Mouse (Mus musculus): ENCODE results near the gene Galntl6. TPM values are rescaled to one million over a fixed set of nuclear protein-coding genes. Genes with fewer than 3 reads are reported as not detected.

The Galntl6 gene
- polyA plus RNA-seq (2014; fragmentation: Nextera tagmentation; extraction: Ambion mirVana) = 0.14 and 0.21 TPM in 2 replicates

GRCm38 (mm10) chr8:58912196-58912839 is at the start of gene Galntl6:
Gene Galntl6 (minus strand): TSS chr8:58912640.
- peak within 1 kb of the TSS; percentile 99 for H3K4me2 ChIP-seq
- no peaks in the 10 kb centered on the region for H3K36me3 ChIP-seq (ENCODE audit: control insufficient read depth, insufficient read depth, low read length)
- H3K4me1 ChIP-seq (ENCODE audit: control insufficient read depth, insufficient read depth, low read length) = no peaks in the 10 kb centered on the region
- H3K9ac ChIP-seq (ENCODE audit: low read depth, low read length) = peak within 1 kb of the TSS; percentile 49
- peak; percentile 39; the same call in 1 of the 2 replicates for ATAC-seq (replicated peaks; ENCODE audit: insufficient number of reproducible peaks, low FRiP score, low TSS enrichment)
- H3K9me3 ChIP-seq (replicated peaks; ENCODE audit: control insufficient read depth, low read length) = no peaks in the 10 kb centered on the region
- H3K27me3 ChIP-seq (ENCODE audit: control insufficient read depth, insufficient read depth, low read length) = peaks cover 9% of the 10 kb centered on the region; the same call in 1 of the 2 replicates
- peak within 1 kb of the TSS; percentile 60 for H3K4me3 ChIP-seq (ENCODE audit: low read depth, low read length)
- H3K27ac ChIP-seq (ENCODE audit: low read depth, low read length) = no peak within 1 kb of the TSS
- 0% methylated on average over 36 of the region's 37 CpGs for WGBS (ENCODE audit: insufficient replicate concordance)

- Histone ChIP-seq H3K9ac (ENCODE audit: low read depth, low read length) (no peak overlapping the region), H3K36me3 (ENCODE audit: control insufficient read depth, insufficient read depth, low read length) (no peaks in the 10 kb centered on the region), H3K27ac (ENCODE audit: low read depth, low read length) (no peak overlapping the region), H3K9me3 (replicated peaks; ENCODE audit: control insufficient read depth, low read length) (no peaks in the 10 kb centered on the region), H3K27me3 (ENCODE audit: control insufficient read depth, insufficient read depth, low read length) (no peaks in the 10 kb centered on the region), H3K4me2 (no peak overlapping the region), H3K4me1 (ENCODE audit: control insufficient read depth, insufficient read depth, low read length) (no peaks in the 10 kb centered on the region), H3K4me3 (ENCODE audit: low read depth, low read length) (no peak overlapping the region)
- 78% methylated on average over 5 of the region's 5 CpGs for WGBS (ENCODE audit: insufficient replicate concordance)
- ATAC-seq (replicated peaks; ENCODE audit: insufficient number of reproducible peaks, low FRiP score, low TSS enrichment) = no peak
These were observed 44.8 kb upstream of the Galntl6 start for GRCm38 (mm10) chr8:58957195-58957739.

GRCm38 (mm10) chr8:58943773-58944172 is 31.3 kb upstream of the Galntl6 start:
- no peak for ATAC-seq (replicated peaks; ENCODE audit: insufficient number of reproducible peaks, low FRiP score, low TSS enrichment)
- Histone ChIP-seq H3K4me1 (ENCODE audit: control insufficient read depth, insufficient read depth, low read length) (no peaks in the 10 kb centered on the region), H3K27me3 (ENCODE audit: control insufficient read depth, insufficient read depth, low read length) (no peaks in the 10 kb centered on the region), H3K9ac (ENCODE audit: low read depth, low read length) (no peak overlapping the region), H3K36me3 (ENCODE audit: control insufficient read depth, insufficient read depth, low read length) (no peaks in the 10 kb centered on the region), H3K4me3 (ENCODE audit: low read depth, low read length) (no peak overlapping the region), H3K9me3 (replicated peaks; ENCODE audit: control insufficient read depth, low read length) (no peaks in the 10 kb centered on the region), H3K4me2 (no peak overlapping the region), H3K27ac (ENCODE audit: low read depth, low read length) (no peak overlapping the region)
- WGBS (ENCODE audit: insufficient replicate concordance) = 72% methylated on average over 4 of the region's 4 CpGs

GRCm38 (mm10) chr8:58931066-58931465 is 18.6 kb upstream of the Galntl6 start:
- ATAC-seq (replicated peaks; ENCODE audit: insufficient number of reproducible peaks, low FRiP score, low TSS enrichment) = no peak
- WGBS (ENCODE audit: insufficient replicate concordance) = 79% methylated on average over 1 of the region's 1 CpGs
- H3K36me3 ChIP-seq (ENCODE audit: control insufficient read depth, insufficient read depth, low read length) = no peaks in the 10 kb centered on the region

GRCm38 (mm10) chr8:58915142-58915541 is 2.7 kb upstream of the Galntl6 start:
- Histone ChIP-seq H3K4me2 (no peak overlapping the region), H3K27me3 (ENCODE audit: control insufficient read depth, insufficient read depth, low read length) (peaks cover 9% of the 10 kb centered on the region; the same call in 1 of the 2 replicates), H3K27ac (ENCODE audit: low read depth, low read length) (no peak overlapping the region), H3K4me1 (ENCODE audit: control insufficient read depth, insufficient read depth, low read length) (no peaks in the 10 kb centered on the region), H3K4me3 (ENCODE audit: low read depth, low read length) (no peak overlapping the region), H3K36me3 (ENCODE audit: control insufficient read depth, insufficient read depth, low read length) (no peaks in the 10 kb centered on the region), H3K9ac (ENCODE audit: low read depth, low read length) (no peak overlapping the region), H3K9me3 (replicated peaks; ENCODE audit: control insufficient read depth, low read length) (no peaks in the 10 kb centered on the region)
- 71% methylated on average over 2 of the region's 2 CpGs for WGBS (ENCODE audit: insufficient replicate concordance)
- no peak for ATAC-seq (replicated peaks; ENCODE audit: insufficient number of reproducible peaks, low FRiP score, low TSS enrichment)

More at GRCm38 (mm10) chr8:58931066-58931465, 18.6 kb upstream of the Galntl6 start:
- Histone ChIP-seq H3K4me2 (no peak overlapping the region), H3K4me3 (ENCODE audit: low read depth, low read length) (no peak overlapping the region), H3K4me1 (ENCODE audit: control insufficient read depth, insufficient read depth, low read length) (no peaks in the 10 kb centered on the region), H3K9me3 (replicated peaks; ENCODE audit: control insufficient read depth, low read length) (no peaks in the 10 kb centered on the region), H3K27me3 (ENCODE audit: control insufficient read depth, insufficient read depth, low read length) (no peaks in the 10 kb centered on the region), H3K27ac (ENCODE audit: low read depth, low read length) (no peak overlapping the region), H3K9ac (ENCODE audit: low read depth, low read length) (no peak overlapping the region)

GRCm38 (mm10) chr8:58913640-58913968 is 1.2 kb upstream of the Galntl6 start:
- Histone ChIP-seq H3K27me3 (ENCODE audit: control insufficient read depth, insufficient read depth, low read length) (peaks cover 9% of the 10 kb centered on the region; the same call in 1 of the 2 replicates), H3K9ac (ENCODE audit: low read depth, low read length) (no peak overlapping the region), H3K4me1 (ENCODE audit: control insufficient read depth, insufficient read depth, low read length) (no peaks in the 10 kb centered on the region), H3K36me3 (ENCODE audit: control insufficient read depth, insufficient read depth, low read length) (no peaks in the 10 kb centered on the region), H3K4me2 (no peak overlapping the region; the same call in 1 of the 2 replicates), H3K9me3 (replicated peaks; ENCODE audit: control insufficient read depth, low read length) (no peaks in the 10 kb centered on the region), H3K27ac (ENCODE audit: low read depth, low read length) (no peak overlapping the region), H3K4me3 (ENCODE audit: low read depth, low read length) (no peak overlapping the region)
- no peak for ATAC-seq (replicated peaks; ENCODE audit: insufficient number of reproducible peaks, low FRiP score, low TSS enrichment)
- 77% methylated on average over 2 of the region's 3 CpGs for WGBS (ENCODE audit: insufficient replicate concordance)

- Histone ChIP-seq H3K27me3 (ENCODE audit: control insufficient read depth, insufficient read depth, low read length) (peaks cover 9% of the 10 kb centered on the region; the same call in 1 of the 2 replicates), H3K27ac (ENCODE audit: low read depth, low read length) (no peak overlapping the region), H3K4me3 (ENCODE audit: low read depth, low read length) (peak overlapping the region; percentile 60), H3K4me1 (ENCODE audit: control insufficient read depth, insufficient read depth, low read length) (no peaks in the 10 kb centered on the region), H3K9ac (ENCODE audit: low read depth, low read length) (peak overlapping the region; percentile 49; the same call in 1 of the 2 replicates), H3K9me3 (replicated peaks; ENCODE audit: control insufficient read depth, low read length) (no peaks in the 10 kb centered on the region), H3K36me3 (ENCODE audit: control insufficient read depth, insufficient read depth, low read length) (no peaks in the 10 kb centered on the region), H3K4me2 (peak overlapping the region; percentile 99)
- ATAC-seq (replicated peaks; ENCODE audit: insufficient number of reproducible peaks, low FRiP score, low TSS enrichment) = peak; percentile 65; the same call in 1 of the 2 replicates
- 2% methylated on average over 30 of the region's 30 CpGs for WGBS (ENCODE audit: insufficient replicate concordance)
These were observed 600 bp upstream of the Galntl6 start for GRCm38 (mm10) chr8:58912840-58913639.

- H3K4me1 ChIP-seq (ENCODE audit: control insufficient read depth, insufficient read depth, low read length) = no peaks in the 10 kb centered on the region
- peak within 1 kb of the TSS; percentile 99 for H3K4me2 ChIP-seq
- peak within 1 kb of the TSS; percentile 49 for H3K9ac ChIP-seq (ENCODE audit: low read depth, low read length)
- 11% methylated on average over 14 of the region's 14 CpGs for WGBS (ENCODE audit: insufficient replicate concordance)
- no peaks in the 10 kb centered on the region for H3K9me3 ChIP-seq (replicated peaks; ENCODE audit: control insufficient read depth, low read length)
- H3K4me3 ChIP-seq (ENCODE audit: low read depth, low read length) = peak within 1 kb of the TSS; percentile 60
- no peak for ATAC-seq (replicated peaks; ENCODE audit: insufficient number of reproducible peaks, low FRiP score, low TSS enrichment)
- peaks cover 9% of the 10 kb centered on the region; the same call in 1 of the 2 replicates for H3K27me3 ChIP-seq (ENCODE audit: control insufficient read depth, insufficient read depth, low read length)
- H3K27ac ChIP-seq (ENCODE audit: low read depth, low read length) = no peak within 1 kb of the TSS
- H3K36me3 ChIP-seq (ENCODE audit: control insufficient read depth, insufficient read depth, low read length) = no peaks in the 10 kb centered on the region
These were observed 763 bp downstream of the Galntl6 start, which contains the start of gene BC030500 for GRCm38 (mm10) chr8:58911677-58912076. Gene BC030500 (plus strand): TSS chr8:58911755.

All from heart, embryonic 11.5 days (tissue).